Mouse (Mus musculus) embryonic facial prominence, embryonic 14.5 days (tissue): Measurements from ENCODE around the gene Arhgef3. TPM values are rescaled to one million over a fixed set of nuclear protein-coding genes. Genes with fewer than 3 reads are reported as not detected.

Experiments
- ATAC-seq: fragments of 200-750 bp; cut with Nextera tagmentation; 2 replicates; pipeline ENCODE4 v1.8.0; 2017; ENCODE audit warnings: low read depth, moderate number of reproducible peaks, moderate TSS enrichment
- DNase-seq: peaks from one replicate; pipeline ENCODE4 v3.0.0-alpha.2; 2015; ENCODE audit warnings: low spot score
- H3K27ac ChIP-seq: fragments of 300-500 bp; sonication (generic); replicated peaks from 2 replicates; pipeline ENCODE4 v1.5.1; 2014; ENCODE audit warnings: low read depth, mild to moderate bottlenecking, low read length, moderate library complexity
- H3K27me3 ChIP-seq: fragments of 300-500 bp; sonication (generic); replicated peaks from 2 replicates; pipeline ENCODE4 v1.6.1; 2014; ENCODE audit warnings: low read length; ENCODE audit not compliant: control insufficient read depth, insufficient read depth
- H3K36me3 ChIP-seq: fragments of 300-500 bp; sonication (generic); 2 replicates; pipeline ENCODE4 v1.6.1; 2014; ENCODE audit warnings: low read length, mixed read lengths; ENCODE audit not compliant: control insufficient read depth, insufficient read depth
- H3K4me1 ChIP-seq: fragments of 300-500 bp; sonication (generic); 2 replicates; pipeline ENCODE4 v1.6.1; 2014; ENCODE audit warnings: antibody characterized with exemption, low read length; ENCODE audit not compliant: control insufficient read depth, insufficient read depth
- H3K4me2 ChIP-seq: fragments of 300-500 bp; sonication (generic); 2 replicates; pipeline ENCODE4 v1.6.1; 2014; ENCODE audit warnings: low read depth, mild to moderate bottlenecking, low read length, moderate library complexity, mixed read lengths
- H3K4me3 ChIP-seq: fragments of 300-500 bp; sonication (generic); 2 replicates; pipeline ENCODE4 v1.5.1; 2014; ENCODE audit warnings: low read depth, mild to moderate bottlenecking, low read length
- H3K9ac ChIP-seq: fragments of 300-500 bp; sonication (generic); 2 replicates; pipeline ENCODE4 v1.6.1; 2014; ENCODE audit warnings: low read depth, mild to moderate bottlenecking, low read length, moderate library complexity, mixed read lengths
- H3K9me3 ChIP-seq: fragments of 300-500 bp; sonication (generic); 2 replicates; pipeline ENCODE4 v1.6.1; 2016; ENCODE audit warnings: low read length; ENCODE audit not compliant: control insufficient read depth
- WGBS: fragments of 180-500 bp; shearing (Covaris S2); extraction: QIAGEN DNeasy Blood & Tissue Kit; methylation state at CpG from one replicate; pipeline ENCODE4 v1.1.7; 2014; 5-methylcytosine and 5-hydroxymethylcytosine counted together
- polyA plus RNA-seq: library from polyadenylated mRNA; unstranded; fragments of >200 nt; fragmentation: Nextera tagmentation; extraction: Ambion mirVana; gene quantifications from 2 replicates; pipeline ENCODE4 v1.2.1, GENCODE M21; 2014

Arhgef3 gene
- polyA plus RNA-seq, 1 experiment from 2014 or later: 15.3 TPM

GRCm38 (mm10) chr14:27214232-27214631 is 99.5 kb downstream of the Arhgef3 start:
- Histone ChIP-seq H3K9me3 (no peaks in the 10 kb centered on the region), H3K27me3 (no peaks in the 10 kb centered on the region), H3K4me1 (no peaks in the 10 kb centered on the region), H3K27ac (no peak overlapping the region), H3K36me3 (no peaks in the 10 kb centered on the region), H3K4me2 (no peak overlapping the region), H3K9ac (no peak overlapping the region), H3K4me3 (no peak overlapping the region)
- no peak for DNase-seq
- ATAC-seq: no peak
- WGBS: 56% methylated on average over 2 of the region's 2 CpGs

GRCm38 (mm10) chr14:27219668-27220067 is 105.0 kb downstream of the Arhgef3 start:
- no peaks in the 10 kb centered on the region for H3K36me3 ChIP-seq
- H3K9ac ChIP-seq: no peak overlapping the region
- H3K4me2 ChIP-seq: no peak overlapping the region
- no peak overlapping the region for H3K4me3 ChIP-seq
- H3K27ac ChIP-seq: no peak overlapping the region
- H3K9me3 ChIP-seq: no peaks in the 10 kb centered on the region
- H3K27me3 ChIP-seq: no peaks in the 10 kb centered on the region
- DNase-seq (no peak), ATAC-seq (no peak)
- WGBS: 90% methylated on average over 7 of the region's 7 CpGs
- no peaks in the 10 kb centered on the region for H3K4me1 ChIP-seq

- Histone ChIP-seq H3K27me3 (no peaks in the 10 kb centered on the region), H3K4me2 (no peak overlapping the region), H3K36me3 (no peaks in the 10 kb centered on the region), H3K4me1 (no peaks in the 10 kb centered on the region), H3K9me3 (no peaks in the 10 kb centered on the region), H3K4me3 (no peak overlapping the region), H3K9ac (no peak overlapping the region), H3K27ac (no peak overlapping the region)
- 79% methylated on average over 12 of the region's 12 CpGs for WGBS
- ATAC-seq (no peak), DNase-seq (no peak)
These were observed 105.6 kb downstream of the Arhgef3 start for GRCm38 (mm10) chr14:27220297-27220696.

- H3K4me3 ChIP-seq: no peak overlapping the region
- ATAC-seq (no peak), DNase-seq (no peak)
- H3K4me2 ChIP-seq: no peak overlapping the region
- H3K9ac ChIP-seq: no peak overlapping the region
- 90% methylated on average over 7 of the region's 7 CpGs for WGBS
- no peaks in the 10 kb centered on the region for H3K9me3 ChIP-seq
- no peaks in the 10 kb centered on the region for H3K27me3 ChIP-seq
- H3K36me3 ChIP-seq: no peaks in the 10 kb centered on the region
- no peaks in the 10 kb centered on the region for H3K4me1 ChIP-seq
- H3K27ac ChIP-seq: no peak overlapping the region
These were observed 109.9 kb downstream of the Arhgef3 start for GRCm38 (mm10) chr14:27224636-27225035.

GRCm38 (mm10) chr14:27226288-27226687 is 111.6 kb downstream of the Arhgef3 start:
- no peak overlapping the region for H3K4me2 ChIP-seq
- no peaks in the 10 kb centered on the region for H3K9me3 ChIP-seq
- ATAC-seq: no peak
- no peaks in the 10 kb centered on the region for H3K27me3 ChIP-seq
- WGBS: 81% methylated on average over 3 of the region's 3 CpGs
- no peak for DNase-seq
- no peak overlapping the region for H3K27ac ChIP-seq
- H3K9ac ChIP-seq: no peak overlapping the region
- no peaks in the 10 kb centered on the region; the same call in none of the 2 replicates for H3K4me1 ChIP-seq
- no peak overlapping the region for H3K4me3 ChIP-seq
- H3K36me3 ChIP-seq: no peaks in the 10 kb centered on the region

GRCm38 (mm10) chr14:27228288-27228687 is 113.6 kb downstream of the Arhgef3 start:
- H3K4me2 ChIP-seq: no peak overlapping the region
- no peaks in the 10 kb centered on the region for H3K36me3 ChIP-seq
- ATAC-seq: no peak
- H3K4me3 ChIP-seq: no peak overlapping the region
- no peak overlapping the region for H3K27ac ChIP-seq
- H3K9ac ChIP-seq: no peak overlapping the region
- H3K9me3 ChIP-seq: no peaks in the 10 kb centered on the region
- H3K4me1 ChIP-seq: no peaks in the 10 kb centered on the region; the same call in none of the 2 replicates
- no peak for DNase-seq
- 64% methylated on average over 2 of the region's 2 CpGs for WGBS
- H3K27me3 ChIP-seq: no peaks in the 10 kb centered on the region

- Histone ChIP-seq H3K4me1 (no peaks in the 10 kb centered on the region; the same call in none of the 2 replicates), H3K27ac (no peak overlapping the region), H3K9ac (no peak overlapping the region), H3K9me3 (no peaks in the 10 kb centered on the region), H3K36me3 (no peaks in the 10 kb centered on the region), H3K27me3 (no peaks in the 10 kb centered on the region), H3K4me3 (no peak overlapping the region), H3K4me2 (no peak overlapping the region)
- DNase-seq: no peak
- 60% methylated on average over 5 of the region's 5 CpGs for WGBS
- no peak for ATAC-seq
These were observed 114.3 kb downstream of the Arhgef3 start for GRCm38 (mm10) chr14:27228941-27229371.

- DNase-seq (no peak), ATAC-seq (no peak)
- Histone ChIP-seq H3K36me3 (no peaks in the 10 kb centered on the region), H3K4me1 (no peaks in the 10 kb centered on the region; the same call in none of the 2 replicates), H3K9ac (no peak overlapping the region), H3K27me3 (no peaks in the 10 kb centered on the region), H3K4me3 (no peak overlapping the region), H3K9me3 (no peaks in the 10 kb centered on the region), H3K4me2 (no peak overlapping the region), H3K27ac (peak overlapping the region; percentile 74)
- WGBS: 33% methylated on average over 16 of the region's 16 CpGs
These were observed 114.9 kb downstream of the Arhgef3 start for GRCm38 (mm10) chr14:27229441-27230147.
